Mouse (Mus musculus) myocyte (in vitro differentiated cells): ENCODE data around the gene Nek7.

Experiments
- MYOD1 ChIP-seq, 3 experiments: IDR thresholded peaks; one replicate each; pipeline ENCODE4 v1.6.1; 2011; ENCODE audit warnings: control low read depth in 2 of 3, low read depth in 2 of 3, mild to moderate bottlenecking in 2 of 3, moderate library complexity in 1 of 3; ENCODE audit not compliant: insufficient read length in 2 of 3, control insufficient read depth in 1 of 3
- MYOG ChIP-seq, 3 experiments: IDR thresholded peaks; one replicate each; pipeline ENCODE4 v1.6.1; 2011; ENCODE audit warnings: control low read depth in 2 of 3, low read depth in 2 of 3, mild to moderate bottlenecking in 2 of 3; ENCODE audit not compliant: insufficient read length in 2 of 3, control insufficient read depth in 1 of 3, insufficient read depth in 1 of 3
- POLR2A ChIP-seq: IDR thresholded peaks from one replicate; pipeline ENCODE4 v1.6.1; 2011; ENCODE audit warnings: low read depth, mild to moderate bottlenecking, control low read depth, moderate library complexity; ENCODE audit not compliant: insufficient read length
- POLR2AphosphoS2 ChIP-seq: IDR thresholded peaks from one replicate; pipeline ENCODE4 v1.6.1; 2011; ENCODE audit warnings: low read depth, control low read depth; ENCODE audit not compliant: insufficient read length
- USF1 ChIP-seq: IDR thresholded peaks from one replicate; pipeline ENCODE4 v1.6.1; 2011; ENCODE audit warnings: low read depth, mild to moderate bottlenecking, control low read depth, moderate library complexity

GRCm38 (mm10) chr1:138640934-138641461 is 21.1 kb upstream of the Nek7 start:
- TF ChIP-seq POLR2AphosphoS2 (no peak), MYOD1 (IDR thresholded peaks at IDR 0.05; ENCODE audit: control insufficient read depth in 1 of 3, insufficient read length in 2 of 3, low read depth in 2 of 3) (no peak), MYOG (IDR thresholded peaks at IDR 0.05; ENCODE audit: control insufficient read depth in 1 of 3, insufficient read depth in 1 of 3, insufficient read length in 2 of 3, low read depth in 2 of 3) (no peak), POLR2A (no peak), USF1 (no peak)
